Mouse (Mus musculus) kidney, embryonic 14.5 days (tissue): ENCODE data around the gene Tmprss11c. TPM values are rescaled to one million over a fixed set of nuclear protein-coding genes. Genes with fewer than 3 reads are reported as not detected.

Source experiments
- ATAC-seq: fragments of 200-750 bp; cut with Nextera tagmentation; 2 replicates; pipeline ENCODE4 v1.8.0; 2017; ENCODE audit warnings: moderate number of reproducible peaks, mild to moderate bottlenecking, moderate TSS enrichment, moderate library complexity; ENCODE audit not compliant: low FRiP score, low TSS enrichment
- H3K27ac ChIP-seq: fragments of 300-500 bp; sonication (generic); 2 replicates; pipeline ENCODE4 v1.5.1; 2014; ENCODE audit warnings: low read depth, mild to moderate bottlenecking, low read length, moderate library complexity, mixed read lengths
- H3K27me3 ChIP-seq: fragments of 300-500 bp; sonication (generic); 2 replicates; pipeline ENCODE4 v1.6.1; 2014; ENCODE audit warnings: mild to moderate bottlenecking, low read length; ENCODE audit not compliant: control insufficient read depth, insufficient read depth
- H3K36me3 ChIP-seq: fragments of 300-500 bp; sonication (generic); 2 replicates; pipeline ENCODE4 v1.6.1; 2014; ENCODE audit warnings: low read length, mixed read lengths; ENCODE audit not compliant: control insufficient read depth, insufficient read depth
- H3K4me1 ChIP-seq: fragments of 300-500 bp; sonication (generic); 2 replicates; pipeline ENCODE4 v1.6.1; 2014; ENCODE audit warnings: low read length, mixed read lengths; ENCODE audit not compliant: control insufficient read depth, insufficient read depth
- H3K4me2 ChIP-seq: fragments of 300-500 bp; sonication (generic); replicated peaks from 2 replicates; pipeline ENCODE4 v1.6.1; 2014; ENCODE audit warnings: low read depth, mild to moderate bottlenecking, low read length
- H3K4me3 ChIP-seq: fragments of 300-500 bp; sonication (generic); 2 replicates; pipeline ENCODE4 v1.5.1; 2014; ENCODE audit warnings: mild to moderate bottlenecking, low read length
- H3K9ac ChIP-seq: fragments of 300-500 bp; sonication (generic); 2 replicates; pipeline ENCODE4 v1.6.1; 2014; ENCODE audit warnings: low read depth, mild to moderate bottlenecking, low read length, moderate library complexity
- H3K9me3 ChIP-seq: fragments of 300-500 bp; sonication (generic); 2 replicates; pipeline ENCODE4 v1.6.1; 2016; ENCODE audit warnings: low read length; ENCODE audit not compliant: control insufficient read depth
- WGBS: fragments of 180-500 bp; shearing (Covaris S2); extraction: QIAGEN DNeasy Blood & Tissue Kit; methylation state at CpG from one replicate; pipeline ENCODE4 v1.1.7; 2014; 5-methylcytosine and 5-hydroxymethylcytosine counted together
- polyA plus RNA-seq: library from polyadenylated mRNA; unstranded; fragments of >200 nt; fragmentation: Nextera tagmentation; extraction: Ambion mirVana; gene quantifications from 2 replicates; pipeline ENCODE4 v1.2.1, GENCODE M21; 2014

The Tmprss11c gene
- polyA plus RNA-seq, 1 experiment from 2014 or later: not detected

DNA sequence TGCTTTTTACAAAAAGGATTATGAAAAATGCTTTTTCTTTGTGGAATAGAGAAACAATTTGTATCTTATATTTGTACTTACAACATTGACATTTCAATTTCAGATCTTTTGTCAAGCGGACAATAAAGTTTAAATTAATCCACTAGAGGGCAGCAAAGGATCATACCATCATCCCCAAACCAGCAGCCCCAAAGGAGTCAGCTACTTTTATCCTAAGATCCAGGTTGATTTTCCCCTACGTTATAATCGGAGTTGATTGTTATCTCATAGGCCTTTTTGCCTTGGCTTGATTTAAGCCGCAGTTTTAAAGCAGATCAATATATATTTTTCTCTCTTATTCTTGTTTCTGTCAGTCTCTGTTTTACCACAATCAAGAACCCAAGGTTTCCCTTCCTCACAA lies 97.8 kb downstream of the Tmprss11c start:
- H3K27me3 ChIP-seq: no peaks in the 10 kb centered on the region
- H3K36me3 ChIP-seq: no peaks in the 10 kb centered on the region
- no peak for ATAC-seq
- no peak overlapping the region for H3K4me2 ChIP-seq
- H3K4me3 ChIP-seq: no peak overlapping the region
- H3K27ac ChIP-seq: no peak overlapping the region
- H3K4me1 ChIP-seq: no peaks in the 10 kb centered on the region
- WGBS: 14% methylated on average over 4 of the region's 4 CpGs
- no peak overlapping the region for H3K9ac ChIP-seq
- H3K9me3 ChIP-seq: no peaks in the 10 kb centered on the region

GRCm38 (mm10) chr5:86190770-86191169 lies 98.3 kb downstream of the Tmprss11c start:
- Histone ChIP-seq H3K27me3 (no peaks in the 10 kb centered on the region), H3K9me3 (no peaks in the 10 kb centered on the region), H3K9ac (no peak overlapping the region), H3K27ac (no peak overlapping the region), H3K4me3 (no peak overlapping the region), H3K36me3 (no peaks in the 10 kb centered on the region), H3K4me2 (no peak overlapping the region), H3K4me1 (no peaks in the 10 kb centered on the region)
- ATAC-seq: no peak
- 25% methylated on average over 5 of the region's 5 CpGs for WGBS

DNA sequence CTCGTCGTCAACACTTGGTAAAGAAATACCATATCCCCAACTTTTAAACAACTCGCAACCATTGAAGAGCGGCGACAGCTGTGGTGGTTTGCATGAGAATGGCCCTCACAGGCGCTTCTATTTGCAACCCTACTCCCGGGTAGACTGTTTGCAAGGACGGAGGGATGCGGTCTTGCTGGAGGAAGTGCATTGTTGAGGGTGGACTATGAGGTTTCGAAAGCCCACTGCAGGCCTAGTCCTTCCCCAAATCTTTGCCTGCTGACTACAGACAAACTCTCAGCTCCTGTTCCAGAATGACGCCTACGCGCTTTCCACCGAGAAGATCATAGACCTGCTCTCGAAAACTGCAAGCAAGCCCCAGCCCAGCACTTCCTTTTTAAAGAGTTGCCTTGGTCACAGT lies 98.8 kb downstream of the Tmprss11c start:
- no peak overlapping the region for H3K4me3 ChIP-seq
- no peak overlapping the region for H3K9ac ChIP-seq
- H3K27ac ChIP-seq: no peak overlapping the region
- no peaks in the 10 kb centered on the region for H3K9me3 ChIP-seq
- H3K27me3 ChIP-seq: no peaks in the 10 kb centered on the region
- H3K36me3 ChIP-seq: no peaks in the 10 kb centered on the region
- no peak for ATAC-seq
- H3K4me1 ChIP-seq: no peaks in the 10 kb centered on the region
- WGBS: 49% methylated on average over 15 of the region's 15 CpGs
- H3K4me2 ChIP-seq: no peak overlapping the region

DNA sequence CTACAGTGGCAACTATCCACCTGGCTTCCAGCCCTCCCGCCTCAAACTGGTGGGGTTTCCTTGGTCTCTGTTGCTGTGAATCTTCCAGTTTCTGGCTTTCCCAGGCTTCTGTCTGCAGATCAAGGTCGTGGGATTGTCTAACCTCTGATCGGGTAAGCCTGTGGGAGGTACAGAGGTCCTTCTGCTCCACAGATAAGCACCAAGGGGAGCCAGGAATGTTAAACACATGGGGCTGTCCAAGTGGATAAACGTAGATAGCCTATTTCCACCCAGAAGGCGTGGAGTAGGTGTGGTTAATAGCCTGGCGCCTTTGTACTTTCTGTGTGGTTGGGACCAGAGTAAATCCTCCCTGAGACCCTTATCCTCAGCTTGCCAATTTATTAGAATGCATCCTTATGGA lies 101.7 kb downstream of the Tmprss11c start:
- Histone ChIP-seq H3K4me3 (no peak overlapping the region), H3K4me1 (no peaks in the 10 kb centered on the region), H3K9ac (no peak overlapping the region), H3K27ac (no peak overlapping the region), H3K9me3 (no peaks in the 10 kb centered on the region), H3K27me3 (no peaks in the 10 kb centered on the region), H3K36me3 (no peaks in the 10 kb centered on the region), H3K4me2 (no peak overlapping the region)
- ATAC-seq: no peak
- 79% methylated on average over 6 of the region's 6 CpGs for WGBS

Other genes starting within 250 kb of the Tmprss11c start
- gene Cenpc1, start 223.7 kb downstream of the Tmprss11c start, polyA plus RNA-seq: 27.0 and 39.6 TPM in 2 replicates
- gene Stap1, start 217.6 kb downstream of the Tmprss11c start, polyA plus RNA-seq: 0.13 and 0.23 TPM in 2 replicates
- gene Uba6, start 116.5 kb downstream of the Tmprss11c start, polyA plus RNA-seq: 15.1 and 21.2 TPM in 2 replicates
- gene Gnrhr, start 91.4 kb downstream of the Tmprss11c start, polyA plus RNA-seq: not detected in 2 replicates
- not detected in 2 replicates for gene Tmprss11d, start 84.1 kb upstream of the Tmprss11c start, polyA plus RNA-seq
- gene Tmprss11a, start 179.7 kb upstream of the Tmprss11c start, polyA plus RNA-seq: not detected in 2 replicates
- gene Tmprss11g, start 229.3 kb upstream of the Tmprss11c start, polyA plus RNA-seq: not detected in 2 replicates